Mouse (Mus musculus): Measurements from ENCODE around the gene Ttc7b.

GRCm38 (mm10) chr12:100313209-100313608, 207.4 kb downstream of the Ttc7b start:
- TF ChIP-seq CTCF (IDR thresholded peaks at IDR 0.05; ENCODE audit: insufficient read depth, low read length), result no peak
- no peak for TF ChIP-seq POLR2A (IDR thresholded peaks at IDR 0.05; ENCODE audit: borderline replicate concordance, extremely low read depth, low read depth, low read length)
